Mouse (Mus musculus): ENCODE data around the gene Snd1.
"Not testable (repeated sequence)": the region's sequence is repeated elsewhere in the genome, so short reads cannot be mapped to it uniquely, and the experiment has no call there.

The Snd1 gene

GRCm38 (mm10) chr6:28486008-28486407 is 11.1 kb downstream of the Snd1 start:
- DNase-seq (ENCODE audit: low spot score), result no peak

- no peak for DNase-seq (ENCODE audit: low spot score)
Observed at GRCm38 (mm10) chr6:28486471-28486870, 11.5 kb downstream of the Snd1 start.

- DNase-seq (ENCODE audit: low spot score), result no peak
Observed at GRCm38 (mm10) chr6:28486905-28487304, 12.0 kb downstream of the Snd1 start.

GRCm38 (mm10) chr6:28488204-28488851 is 13.4 kb downstream of the Snd1 start:
- DNase-seq (ENCODE audit: low spot score), result no peak

GRCm38 (mm10) chr6:28490612-28491011 is 15.7 kb downstream of the Snd1 start:
- no peak for DNase-seq (ENCODE audit: low spot score)

GRCm38 (mm10) chr6:28491198-28491597 is 16.3 kb downstream of the Snd1 start:
- no peak for DNase-seq (ENCODE audit: low spot score)

GRCm38 (mm10) chr6:28497837-28498236 is 22.9 kb downstream of the Snd1 start:
- no peak for DNase-seq (ENCODE audit: low spot score)

- no peak for DNase-seq (ENCODE audit: low spot score)
Observed at GRCm38 (mm10) chr6:28502576-28502975, 27.6 kb downstream of the Snd1 start.

- no peak for DNase-seq (ENCODE audit: low spot score)
Observed at GRCm38 (mm10) chr6:28503148-28503547, 28.2 kb downstream of the Snd1 start.

- DNase-seq (ENCODE audit: low spot score), result no peak
Observed at GRCm38 (mm10) chr6:28504611-28505010, 29.7 kb downstream of the Snd1 start.

- no peak for DNase-seq (ENCODE audit: low spot score)
Observed at GRCm38 (mm10) chr6:28507759-28508158, 32.8 kb downstream of the Snd1 start.

- no peak for DNase-seq (ENCODE audit: low spot score)
Observed at GRCm38 (mm10) chr6:28514195-28514594, 39.3 kb downstream of the Snd1 start.

- no peak for DNase-seq (ENCODE audit: low spot score)
Observed at GRCm38 (mm10) chr6:28514830-28515350, 40.0 kb downstream of the Snd1 start.

GRCm38 (mm10) chr6:28516618-28517017 is 41.7 kb downstream of the Snd1 start:
- DNase-seq (ENCODE audit: low spot score), result no peak

- no peak for DNase-seq (ENCODE audit: low spot score)
Observed at GRCm38 (mm10) chr6:28517050-28517449, 42.1 kb downstream of the Snd1 start.

GRCm38 (mm10) chr6:28519426-28519825 is 44.5 kb downstream of the Snd1 start:
- DNase-seq (ENCODE audit: low spot score), result no peak

GRCm38 (mm10) chr6:28520787-28521186 is 45.8 kb downstream of the Snd1 start:
- DNase-seq (ENCODE audit: low spot score), result not testable (repeated sequence)

GRCm38 (mm10) chr6:28521416-28521815 is 46.5 kb downstream of the Snd1 start:
- no peak for DNase-seq (ENCODE audit: low spot score)

GRCm38 (mm10) chr6:28525589-28525988 is 50.6 kb downstream of the Snd1 start:
- DNase-seq (ENCODE audit: low spot score), result no peak

GRCm38 (mm10) chr6:28527459-28527858 is 52.5 kb downstream of the Snd1 start:
- no peak for DNase-seq (ENCODE audit: low spot score)

GRCm38 (mm10) chr6:28528208-28528607 is 53.3 kb downstream of the Snd1 start:
- no peak for DNase-seq (ENCODE audit: low spot score)

- no peak for DNase-seq (ENCODE audit: low spot score)
Observed at GRCm38 (mm10) chr6:28536464-28536863, 61.5 kb downstream of the Snd1 start.

- DNase-seq (ENCODE audit: low spot score), result no peak
Observed at GRCm38 (mm10) chr6:28537851-28538527, 63.0 kb downstream of the Snd1 start.

GRCm38 (mm10) chr6:28542298-28542701 is 67.4 kb downstream of the Snd1 start:
- no peak for DNase-seq (ENCODE audit: low spot score)
